Mouse (Mus musculus) heart, postnatal 0 days (tissue): ENCODE measurements around the gene Slc25a15.

ENCODE experiments used
- CTCF ChIP-seq: IDR thresholded peaks from 2 replicates; pipeline ENCODE4 v1.5.1; 2016; ENCODE audit warnings: antibody characterized with exemption, control low read depth, low read depth
- EP300 ChIP-seq: IDR thresholded peaks from 2 replicates; pipeline ENCODE4 v1.6.1; 2016; ENCODE audit warnings: antibody characterized with exemption, low read depth

GRCm38 (mm10) chr8:22390766-22391463 is 7.5 kb downstream of the Slc25a15 start:
- TF ChIP-seq CTCF: no peak
- no peak for TF ChIP-seq EP300
